Mouse (Mus musculus): ENCODE measurements around the gene Tcf20.

DNA sequence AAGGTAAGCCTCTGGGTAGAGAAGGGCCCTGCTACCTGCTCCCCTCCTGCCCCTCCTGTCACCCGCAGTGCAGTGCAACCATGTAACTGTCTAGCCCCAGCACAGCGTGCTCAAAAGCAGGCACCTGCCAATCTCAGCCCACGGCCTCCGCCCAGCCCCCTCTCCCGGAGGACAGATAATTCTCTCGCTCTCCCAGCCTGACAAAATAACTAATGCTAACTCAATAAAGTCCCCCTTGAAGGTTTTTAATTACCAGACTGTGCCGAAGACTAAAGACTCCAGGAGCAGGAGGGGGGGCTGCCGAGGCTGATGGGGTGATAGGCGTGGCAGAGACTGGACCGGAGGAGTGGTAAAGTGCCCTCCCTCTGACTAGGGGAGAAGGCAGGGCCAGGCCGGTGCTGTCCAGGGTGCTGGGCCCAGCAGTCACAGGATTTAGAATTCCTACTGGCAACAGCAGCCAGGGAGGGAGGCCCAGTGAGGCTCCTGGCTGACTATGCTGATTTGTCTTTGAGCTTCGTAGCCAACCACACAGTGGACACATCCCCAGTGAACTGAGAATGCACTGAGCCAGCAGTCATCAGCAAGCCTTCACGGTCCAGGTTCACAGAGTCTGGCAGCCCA is 66.7 kb downstream of the Tcf20 start:
- TF ChIP-seq MAFK (IDR thresholded peaks at IDR 0.05; ENCODE audit: insufficient read depth, low read depth, low read length) (no peak), ZNF384 (IDR thresholded peaks at IDR 0.05; ENCODE audit: low read depth, low read length) (no peak), CHD2 (IDR thresholded peaks at IDR 0.05; ENCODE audit: low read depth, low read length) (no peak), ZC3H11A (IDR thresholded peaks at IDR 0.05; ENCODE audit: borderline replicate concordance, low read depth, low read length) (no peak), HCFC1 (IDR thresholded peaks at IDR 0.05; ENCODE audit: borderline replicate concordance, insufficient read depth, low read length) (no peak)
